Mouse (Mus musculus): ENCODE measurements around the gene Acss2. TPM values are rescaled to one million over a fixed set of nuclear protein-coding genes. Genes with fewer than 3 reads are reported as not detected.
"Not testable (repeated sequence)": the region's sequence is repeated elsewhere in the genome, so short reads cannot be mapped to it uniquely, and the experiment has no call there.

The Acss2 gene
- polyA plus RNA-seq, 1 experiment from 2014 or later = 17.5 TPM

DNA sequence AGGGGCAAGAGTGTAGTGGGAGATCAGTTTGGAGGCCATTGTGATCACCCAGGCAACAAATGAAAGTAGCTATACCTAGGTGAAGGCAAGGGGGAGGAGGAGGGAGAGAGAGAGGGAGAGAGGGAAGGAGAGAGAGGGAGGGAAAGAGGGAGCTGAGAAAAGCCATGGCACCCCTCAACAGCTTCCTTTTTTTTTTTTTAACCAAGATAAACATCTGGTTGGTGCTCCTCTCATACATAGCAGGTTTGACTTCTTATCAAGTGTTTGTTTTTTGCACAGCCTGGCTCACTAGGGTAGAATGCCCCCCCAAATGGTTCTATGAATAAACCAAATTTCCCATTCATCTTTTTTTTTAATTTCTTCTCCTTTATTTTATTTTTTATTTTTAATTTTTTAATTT lies 18.5 kb downstream of the Acss2 start:
- Histone ChIP-seq H3K9me3 (replicated peaks; ENCODE audit: control insufficient read depth, low read length) (no peaks in the 10 kb centered on the region), H3K4me1 (ENCODE audit: control insufficient read depth, insufficient read depth, low read length) (no peaks in the 10 kb centered on the region), H3K4me3 (ENCODE audit: low read depth, low read length) (no peak overlapping the region), H3K36me3 (ENCODE audit: control insufficient read depth, insufficient read depth, low read length) (no peaks in the 10 kb centered on the region), H3K27ac (ENCODE audit: low read depth, low read length) (no peak overlapping the region), H3K9ac (ENCODE audit: low read length) (no peak overlapping the region), H3K27me3 (replicated peaks; ENCODE audit: control insufficient read depth, insufficient read depth, low read length) (no peaks in the 10 kb centered on the region), H3K4me2 (ENCODE audit: low read length) (no peak overlapping the region)
- DNase-seq (ENCODE audit: low spot score) (no peak), ATAC-seq (no peak)

DNA sequence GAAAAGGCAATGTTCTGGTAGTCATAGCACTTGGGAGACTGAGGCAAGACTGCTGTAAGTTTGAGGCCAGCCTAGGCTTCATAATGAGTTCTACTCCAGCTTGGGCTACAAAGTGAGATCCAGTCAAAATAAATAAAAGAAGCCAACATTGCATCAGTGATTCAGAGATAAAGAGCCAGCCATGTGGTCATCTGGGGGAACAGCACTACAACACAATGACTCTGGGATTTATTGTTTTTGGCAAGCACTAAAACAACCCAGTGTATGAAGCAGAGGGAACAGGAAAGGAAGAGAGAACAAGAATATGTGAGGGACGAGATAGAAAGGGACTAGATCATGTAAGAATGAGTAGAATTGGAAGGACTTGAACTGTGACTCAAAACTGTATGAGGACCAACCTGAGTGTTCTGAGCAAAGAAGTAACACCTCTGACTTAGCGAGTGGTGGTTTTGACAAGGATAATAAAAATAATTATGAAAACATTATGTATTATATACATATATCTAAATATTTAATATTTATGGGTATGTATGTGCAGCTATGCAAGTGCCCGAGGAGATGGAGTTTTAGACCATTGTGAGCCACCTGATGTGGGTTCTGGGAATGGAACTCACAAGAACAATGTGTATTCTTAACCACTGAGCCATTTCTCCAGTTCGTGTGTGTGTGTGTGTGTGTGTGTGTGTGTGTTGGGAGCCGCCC lies 20.2 kb downstream of the Acss2 start:
- H3K36me3 ChIP-seq (ENCODE audit: control insufficient read depth, insufficient read depth, low read length) = no peaks in the 10 kb centered on the region
- WGBS = 82% methylated on average over 5 of the region's 5 CpGs
- no peaks in the 10 kb centered on the region for H3K27me3 ChIP-seq (replicated peaks; ENCODE audit: control insufficient read depth, insufficient read depth, low read length)
- H3K27ac ChIP-seq (ENCODE audit: low read depth, low read length) = no peak overlapping the region
- no peak for ATAC-seq
- no peak overlapping the region for H3K9ac ChIP-seq (ENCODE audit: low read length)
- H3K4me3 ChIP-seq (ENCODE audit: low read depth, low read length) = no peak overlapping the region
- H3K4me2 ChIP-seq (ENCODE audit: low read length) = no peak overlapping the region
- no peaks in the 10 kb centered on the region for H3K4me1 ChIP-seq (ENCODE audit: control insufficient read depth, insufficient read depth, low read length)
- no peaks in the 10 kb centered on the region for H3K9me3 ChIP-seq (replicated peaks; ENCODE audit: control insufficient read depth, low read length)
- no peak for DNase-seq (ENCODE audit: low spot score)

DNA sequence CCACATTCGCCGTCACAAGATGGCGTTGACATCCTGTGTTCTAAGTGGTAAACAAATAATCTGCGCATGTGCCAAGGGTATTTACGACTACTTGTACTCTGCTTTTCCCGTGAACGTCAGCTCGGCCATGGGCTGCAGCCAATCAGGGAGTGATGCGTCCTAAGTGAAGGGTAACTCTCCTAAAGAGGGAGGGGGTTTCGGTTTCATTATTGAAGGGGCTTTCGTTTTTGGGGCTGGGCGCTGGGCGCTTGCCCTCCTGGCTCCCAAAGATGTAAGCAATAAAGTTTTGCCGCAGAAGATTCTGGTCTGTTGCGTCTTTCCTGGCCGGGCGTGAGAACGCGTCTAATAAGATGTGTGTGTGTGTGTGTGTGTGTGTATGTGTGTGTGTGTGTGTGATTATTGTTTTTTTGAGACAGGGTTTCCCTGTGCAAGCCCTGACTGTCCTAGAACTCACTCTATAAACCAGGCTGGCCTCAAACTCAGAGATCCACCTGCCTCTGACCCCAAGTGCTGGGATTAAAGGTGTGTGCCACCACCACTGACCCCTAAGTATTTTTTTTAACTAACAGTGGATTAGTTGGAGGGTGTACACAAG lies 20.8 kb downstream of the Acss2 start:
- WGBS = 89% methylated on average over 13 of the region's 19 CpGs
- H3K4me2 ChIP-seq (ENCODE audit: low read length); H3K36me3 ChIP-seq (ENCODE audit: control insufficient read depth, insufficient read depth, low read length); ATAC-seq; H3K9me3 ChIP-seq (replicated peaks; ENCODE audit: control insufficient read depth, low read length); H3K4me3 ChIP-seq (ENCODE audit: low read depth, low read length); DNase-seq (ENCODE audit: low spot score); H3K27me3 ChIP-seq (replicated peaks; ENCODE audit: control insufficient read depth, insufficient read depth, low read length); H3K27ac ChIP-seq (ENCODE audit: low read depth, low read length); H3K9ac ChIP-seq (ENCODE audit: low read length); H3K4me1 ChIP-seq (ENCODE audit: control insufficient read depth, insufficient read depth, low read length): not testable (repeated sequence)

DNA sequence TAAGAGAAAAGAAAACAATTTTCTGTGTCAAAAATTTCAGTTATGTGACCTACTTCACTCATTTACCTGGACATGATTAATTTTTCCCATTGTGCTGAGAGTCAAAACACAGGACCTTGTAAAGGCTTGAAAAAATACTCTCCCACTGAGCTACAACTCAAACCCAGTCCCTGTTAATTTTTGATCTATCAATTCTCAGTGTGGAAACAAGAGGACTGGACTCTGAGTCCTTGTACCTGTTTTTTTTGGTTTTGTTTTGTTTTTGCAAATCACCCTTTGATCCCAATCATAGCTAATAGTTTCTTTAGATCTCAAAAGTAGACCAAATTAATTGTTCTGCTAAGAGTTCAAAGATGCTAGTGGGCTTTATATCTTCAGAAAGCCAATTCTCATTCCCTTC lies 21.9 kb downstream of the Acss2 start:
- DNase-seq (ENCODE audit: low spot score) (no peak), ATAC-seq (no peak)
- no peak overlapping the region for H3K27ac ChIP-seq (ENCODE audit: low read depth, low read length)
- H3K9me3 ChIP-seq (replicated peaks; ENCODE audit: control insufficient read depth, low read length) = no peaks in the 10 kb centered on the region
- no peak overlapping the region for H3K4me3 ChIP-seq (ENCODE audit: low read depth, low read length)
- H3K27me3 ChIP-seq (replicated peaks; ENCODE audit: control insufficient read depth, insufficient read depth, low read length) = no peaks in the 10 kb centered on the region
- no peaks in the 10 kb centered on the region for H3K4me1 ChIP-seq (ENCODE audit: control insufficient read depth, insufficient read depth, low read length)
- no peak overlapping the region for H3K9ac ChIP-seq (ENCODE audit: low read length)
- no peaks in the 10 kb centered on the region for H3K36me3 ChIP-seq (ENCODE audit: control insufficient read depth, insufficient read depth, low read length)
- no peak overlapping the region for H3K4me2 ChIP-seq (ENCODE audit: low read length)

DNA sequence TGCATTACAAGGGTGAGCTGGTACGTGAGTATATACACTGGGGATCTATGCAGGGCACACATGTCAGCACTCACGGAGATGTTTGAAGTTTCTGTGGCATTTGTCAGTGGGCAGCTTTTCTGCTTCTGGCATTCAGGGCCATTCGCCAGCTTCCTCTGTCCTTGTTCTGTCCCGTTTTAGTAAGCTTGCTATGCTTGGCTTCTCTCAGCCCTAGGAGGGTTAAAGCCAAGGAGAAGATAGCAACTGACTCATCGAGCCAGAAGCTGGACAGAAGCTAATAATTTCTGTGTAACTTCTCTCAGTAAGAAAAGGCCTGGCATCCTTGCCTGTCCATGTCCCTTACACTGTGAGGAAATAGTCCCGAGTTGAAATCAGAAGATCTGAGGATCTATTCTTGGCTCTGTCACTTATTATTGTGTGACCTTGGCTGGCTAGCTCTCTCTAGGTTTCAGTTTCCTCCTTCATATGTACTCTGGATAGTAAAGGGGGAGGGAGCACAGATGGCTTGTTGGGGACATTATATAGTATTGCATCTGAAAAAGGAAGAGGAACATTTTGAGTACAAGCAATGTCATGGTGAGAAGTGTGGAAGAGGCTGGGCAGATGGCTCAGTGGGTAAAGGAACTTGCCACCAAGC lies 23.2 kb downstream of the Acss2 start:
- DNase-seq (ENCODE audit: low spot score) (no peak), ATAC-seq (no peak)
- Histone ChIP-seq H3K4me3 (ENCODE audit: low read depth, low read length) (no peak overlapping the region), H3K4me1 (ENCODE audit: control insufficient read depth, insufficient read depth, low read length) (no peaks in the 10 kb centered on the region), H3K27me3 (replicated peaks; ENCODE audit: control insufficient read depth, insufficient read depth, low read length) (no peaks in the 10 kb centered on the region), H3K27ac (ENCODE audit: low read depth, low read length) (no peak overlapping the region), H3K4me2 (ENCODE audit: low read length) (no peak overlapping the region), H3K9me3 (replicated peaks; ENCODE audit: control insufficient read depth, low read length) (no peaks in the 10 kb centered on the region), H3K36me3 (ENCODE audit: control insufficient read depth, insufficient read depth, low read length) (no peaks in the 10 kb centered on the region), H3K9ac (ENCODE audit: low read length) (no peak overlapping the region)
- 70% methylated on average over 6 of the region's 6 CpGs for WGBS

DNA sequence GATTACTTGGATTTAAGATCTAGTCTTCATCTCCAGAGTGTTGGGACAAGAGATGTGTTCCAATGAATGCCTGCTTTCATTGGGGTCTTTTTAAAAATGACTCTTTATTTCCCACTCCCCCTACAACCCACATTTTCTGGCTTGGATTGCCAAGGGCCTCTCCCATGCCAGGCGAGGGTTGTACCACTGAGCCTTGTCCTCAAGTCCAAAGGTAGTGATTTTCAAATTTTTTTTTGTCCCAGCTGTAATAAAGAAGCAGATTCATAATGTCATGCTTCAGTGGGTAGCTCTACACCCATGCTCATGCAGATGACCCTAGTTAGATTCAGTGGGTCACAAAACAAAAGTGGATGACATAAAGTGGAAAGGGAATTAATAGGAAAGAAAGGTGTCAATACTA lies 29.2 kb downstream of the Acss2 start:
- H3K36me3 ChIP-seq (ENCODE audit: control insufficient read depth, insufficient read depth, low read length) = no peaks in the 10 kb centered on the region
- H3K27ac ChIP-seq (ENCODE audit: low read depth, low read length) = no peak overlapping the region
- 68% methylated on average over 1 of the region's 1 CpGs for WGBS
- no peak for ATAC-seq
- H3K4me2 ChIP-seq (ENCODE audit: low read length) = no peak overlapping the region
- no peaks in the 10 kb centered on the region for H3K27me3 ChIP-seq (replicated peaks; ENCODE audit: control insufficient read depth, insufficient read depth, low read length)
- no peak for DNase-seq (ENCODE audit: low spot score)
- no peaks in the 10 kb centered on the region for H3K4me1 ChIP-seq (ENCODE audit: control insufficient read depth, insufficient read depth, low read length)
- H3K9me3 ChIP-seq (replicated peaks; ENCODE audit: control insufficient read depth, low read length) = no peaks in the 10 kb centered on the region
- no peak overlapping the region for H3K4me3 ChIP-seq (ENCODE audit: low read depth, low read length)
- no peak overlapping the region for H3K9ac ChIP-seq (ENCODE audit: low read length)

DNA sequence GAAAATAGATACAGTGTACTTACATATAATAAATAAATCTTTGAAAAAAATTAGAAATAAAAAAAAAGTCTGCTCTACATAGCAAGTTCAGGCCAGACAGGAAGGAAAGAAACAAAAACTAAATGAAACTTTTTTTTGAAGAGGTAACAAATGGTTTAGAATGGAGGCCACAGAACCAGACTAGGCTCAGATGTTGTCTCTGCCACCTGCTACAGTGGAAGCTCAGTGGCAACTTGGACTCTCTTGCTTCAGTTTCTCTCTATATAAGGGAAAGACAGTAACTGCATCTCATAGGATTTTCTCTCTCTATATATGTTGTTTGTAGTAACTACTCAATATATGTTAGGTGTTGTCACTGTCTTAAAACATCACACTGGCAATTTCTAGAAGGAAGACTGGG lies 34.6 kb downstream of the Acss2 start:
- no peak overlapping the region for H3K4me2 ChIP-seq (ENCODE audit: low read length)
- no peak for DNase-seq (ENCODE audit: low spot score)
- no peaks in the 10 kb centered on the region for H3K36me3 ChIP-seq (ENCODE audit: control insufficient read depth, insufficient read depth, low read length)
- no peak overlapping the region for H3K9ac ChIP-seq (ENCODE audit: low read length)
- H3K27ac ChIP-seq (ENCODE audit: low read depth, low read length) = no peak overlapping the region
- no peak for ATAC-seq
- no peaks in the 10 kb centered on the region for H3K9me3 ChIP-seq (replicated peaks; ENCODE audit: control insufficient read depth, low read length)
- no peak overlapping the region for H3K4me3 ChIP-seq (ENCODE audit: low read depth, low read length)
- H3K27me3 ChIP-seq (replicated peaks; ENCODE audit: control insufficient read depth, insufficient read depth, low read length) = no peaks in the 10 kb centered on the region
- H3K4me1 ChIP-seq (ENCODE audit: control insufficient read depth, insufficient read depth, low read length) = no peaks in the 10 kb centered on the region

DNA sequence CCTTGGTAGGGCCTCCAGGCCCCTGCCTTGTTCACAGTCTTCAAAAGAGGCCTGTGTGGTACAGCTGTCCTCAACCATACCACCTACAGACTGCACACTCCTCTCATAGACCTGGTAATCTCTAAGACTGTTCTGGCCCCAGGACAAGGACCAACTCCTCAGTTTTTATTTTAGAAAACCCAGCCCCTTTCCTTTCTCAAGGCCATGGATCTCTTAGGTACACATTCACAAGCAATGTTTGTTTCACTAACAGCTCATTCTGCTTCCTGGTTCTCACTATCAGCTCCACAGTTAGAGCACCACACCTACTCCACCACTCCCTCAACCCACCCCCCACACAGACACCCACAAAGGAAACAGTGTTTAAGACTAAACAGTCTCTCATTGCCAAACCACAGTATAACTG lies 35.2 kb downstream of the Acss2 start:
- no peak for ATAC-seq
- H3K4me2 ChIP-seq (ENCODE audit: low read length) = no peak overlapping the region
- H3K27ac ChIP-seq (ENCODE audit: low read depth, low read length) = no peak overlapping the region

DNA sequence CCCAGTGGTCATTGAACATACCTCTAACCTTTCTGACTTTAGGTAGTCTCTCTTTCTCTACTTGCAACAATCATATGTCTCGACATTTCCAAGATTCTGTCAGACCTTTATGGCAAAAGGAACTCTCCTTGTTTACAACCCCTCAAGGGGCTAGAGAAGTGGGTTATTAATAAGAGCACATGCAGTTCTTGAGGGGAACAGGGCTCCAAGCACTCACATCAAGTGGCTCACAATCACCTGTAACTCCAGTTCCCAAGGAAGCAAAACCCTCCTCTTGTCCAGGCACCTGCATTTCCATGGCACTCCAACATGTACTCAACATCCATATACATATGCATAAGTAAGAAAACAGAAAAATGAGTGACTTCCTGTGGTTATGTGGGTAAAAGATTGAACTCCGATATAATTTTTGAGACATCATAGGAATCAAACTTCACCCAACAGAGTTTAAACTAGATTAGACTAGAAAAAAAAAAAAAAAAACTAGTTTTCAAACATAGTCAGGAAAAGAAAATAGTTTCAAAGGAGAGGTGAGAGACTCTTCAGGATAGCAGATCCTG lies 36.8 kb downstream of the Acss2 start:
- DNase-seq (ENCODE audit: low spot score) (no peak), ATAC-seq (no peak)
- H3K36me3 ChIP-seq (ENCODE audit: control insufficient read depth, insufficient read depth, low read length) = no peaks in the 10 kb centered on the region
- H3K9me3 ChIP-seq (replicated peaks; ENCODE audit: control insufficient read depth, low read length) = no peaks in the 10 kb centered on the region
- WGBS = 88% methylated on average over 2 of the region's 2 CpGs
- H3K9ac ChIP-seq (ENCODE audit: low read length) = no peak overlapping the region
- H3K4me2 ChIP-seq (ENCODE audit: low read length) = no peak overlapping the region
- H3K4me3 ChIP-seq (ENCODE audit: low read depth, low read length) = no peak overlapping the region
- H3K4me1 ChIP-seq (ENCODE audit: control insufficient read depth, insufficient read depth, low read length) = no peaks in the 10 kb centered on the region
- no peak overlapping the region for H3K27ac ChIP-seq (ENCODE audit: low read depth, low read length)
- no peaks in the 10 kb centered on the region for H3K27me3 ChIP-seq (replicated peaks; ENCODE audit: control insufficient read depth, insufficient read depth, low read length)

More for the DNA sequence above, 35.2 kb downstream of the Acss2 start:
- Histone ChIP-seq H3K4me1 (ENCODE audit: control insufficient read depth, insufficient read depth, low read length) (no peaks in the 10 kb centered on the region), H3K27me3 (replicated peaks; ENCODE audit: control insufficient read depth, insufficient read depth, low read length) (no peaks in the 10 kb centered on the region), H3K4me3 (ENCODE audit: low read depth, low read length) (no peak overlapping the region), H3K9ac (ENCODE audit: low read length) (no peak overlapping the region), H3K36me3 (ENCODE audit: control insufficient read depth, insufficient read depth, low read length) (no peaks in the 10 kb centered on the region), H3K9me3 (replicated peaks; ENCODE audit: control insufficient read depth, low read length) (no peaks in the 10 kb centered on the region)
- no peak for DNase-seq (ENCODE audit: low spot score)

All from forebrain, embryonic 14.5 days (tissue).